11 mouse cellular contexts compared by ENCODE assay signal in genomic region chr6:119395421-119396308, GRCm38 (mm10). TPM values are rescaled to one million over a fixed set of nuclear protein-coding genes. Genes with fewer than 3 reads are reported as not detected.
DNase-seq lines count a peak whose midpoint lies in the region; ATAC-seq and TF ChIP-seq lines count a peak whose summit lies in the region.
"Had no signal": no experiment of that assay in that cellular context is flagged by ENCODE, and none has a peak within 500 bp of the region (broad histone marks: within the 10 kb centered on the region; RNA-seq: fewer than 3 reads in every experiment).

No protein-coding gene starts in this region.

- DNase-seq in kidney, adult 2 months, result peak; percentile 15
- DNase-seq in kidney, postnatal 25 days, result no peak
- DNase-seq in G1E (ENCODE audit: low spot score), result no peak
- DNase-seq in liver, embryonic 11.5 days (ENCODE audit: low spot score), result no peak
- DNase-seq in splenic B cell, adult 2 months (ENCODE audit: low read depth, low spot score), result peak; percentile 82
- no peak for DNase-seq in cerebellum, postnatal 10 days
- no peak for DNase-seq in kidney, postnatal 4 days
- no peak for DNase-seq in forebrain, embryonic 14.5 days (ENCODE audit: low spot score)

- ATAC-seq in G1E (ENCODE audit: extremely low read depth, insufficient number of reproducible peaks, low FRiP score, poor library complexity, severe bottlenecking), result peak; percentile 66
- no peak; the same call in 1 of the 2 replicates for ATAC-seq in liver, embryonic 11.5 days (replicated peaks; ENCODE audit: low FRiP score)
- no peak for ATAC-seq in forebrain, embryonic 14.5 days

- H3K4me3 ChIP-seq in kidney, adult 2 months (ENCODE audit: insufficient read depth, low read depth, low read length), result no peak overlapping the region
- H3K4me3 ChIP-seq in G1E (ENCODE audit: low read depth, low read length), result no peak overlapping the region
- H3K4me3 ChIP-seq in liver, embryonic 11.5 days (ENCODE audit: low read depth, low read length), result no peak overlapping the region
- no peak overlapping the region for H3K4me3 ChIP-seq in forebrain, embryonic 14.5 days (ENCODE audit: low read depth, low read length)
- H3K4me3 ChIP-seq: embryonic facial prominence, embryonic 13.5 days; limb, embryonic 12.5 days; neural tube, embryonic 12.5 days had no signal

- H3K9me3 ChIP-seq in G1E (replicated peaks), result no peaks in the 10 kb centered on the region
- no peaks in the 10 kb centered on the region for H3K9me3 ChIP-seq in liver, embryonic 11.5 days (ENCODE audit: control insufficient read depth, low read length)
- no peaks in the 10 kb centered on the region for H3K9me3 ChIP-seq in forebrain, embryonic 14.5 days (replicated peaks; ENCODE audit: control insufficient read depth, low read length)
- H3K9me3 ChIP-seq: embryonic facial prominence, embryonic 13.5 days; limb, embryonic 12.5 days; neural tube, embryonic 12.5 days had no signal

- TF ChIP-seq POLR2A in kidney, adult 2 months (IDR thresholded peaks at IDR 0.05; ENCODE audit: low read depth, low read length), result no peak

- H3K36me3 ChIP-seq in kidney, adult 2 months (ENCODE audit: control insufficient read depth, insufficient read depth, low read length), result no peaks in the 10 kb centered on the region
- no peaks in the 10 kb centered on the region for H3K36me3 ChIP-seq in G1E (replicated peaks)
- no peaks in the 10 kb centered on the region for H3K36me3 ChIP-seq in liver, embryonic 11.5 days (ENCODE audit: control insufficient read depth, insufficient read depth, low read length)
- no peaks in the 10 kb centered on the region for H3K36me3 ChIP-seq in splenic B cell, adult 2 months (ENCODE audit: control insufficient read depth, insufficient read depth, low read length, poor library complexity, severe bottlenecking)
- no peaks in the 10 kb centered on the region for H3K36me3 ChIP-seq in forebrain, embryonic 14.5 days (ENCODE audit: control insufficient read depth, insufficient read depth, low read length)
- H3K36me3 ChIP-seq: embryonic facial prominence, embryonic 13.5 days; limb, embryonic 12.5 days; neural tube, embryonic 12.5 days had no signal

- TF ChIP-seq CTCF in kidney, adult 2 months (conservative IDR thresholded peaks at IDR 0.05; ENCODE audit: insufficient read depth, insufficient read length, low read depth, low read length), result no peak
- no peak for TF ChIP-seq CTCF in G1E (IDR thresholded peaks at IDR 0.05; ENCODE audit: low read depth, low read length)

- H3K27ac ChIP-seq in kidney, adult 2 months (ENCODE audit: insufficient read depth, low read depth, low read length), result no peak overlapping the region
- H3K27ac ChIP-seq in liver, embryonic 11.5 days (ENCODE audit: low read depth, low read length), result peak overlapping the region; percentile 21; the same call in 1 of the 2 replicates
- no peak overlapping the region for H3K27ac ChIP-seq in forebrain, embryonic 14.5 days (ENCODE audit: low read depth, low read length)
- H3K27ac ChIP-seq: embryonic facial prominence, embryonic 13.5 days; limb, embryonic 12.5 days; neural tube, embryonic 12.5 days had no signal

- H3K9ac ChIP-seq in liver, embryonic 11.5 days (ENCODE audit: low read depth, low read length), result 0 out of 2 replicates have a peak overlapping the region, but pooled peaks have one; percentile 16
- H3K9ac ChIP-seq in forebrain, embryonic 14.5 days (ENCODE audit: low read length), result no peak overlapping the region
- H3K9ac ChIP-seq: embryonic facial prominence, embryonic 13.5 days; limb, embryonic 12.5 days; neural tube, embryonic 12.5 days had no signal

- no peaks in the 10 kb centered on the region for H3K27me3 ChIP-seq in kidney, adult 2 months (replicated peaks; ENCODE audit: control insufficient read depth, insufficient read depth, low read length)
- peaks cover 5% of the 10 kb centered on the region; the same call in 1 of the 2 replicates for H3K27me3 ChIP-seq in G1E (ENCODE audit: insufficient read depth, low read length)
- no peaks in the 10 kb centered on the region for H3K27me3 ChIP-seq in liver, embryonic 11.5 days (replicated peaks; ENCODE audit: control insufficient read depth, insufficient read depth, low read length)
- H3K27me3 ChIP-seq in splenic B cell, adult 2 months (ENCODE audit: control insufficient read depth, insufficient read depth, low read length, poor library complexity, severe bottlenecking), result no peaks in the 10 kb centered on the region
- H3K27me3 ChIP-seq in forebrain, embryonic 14.5 days (replicated peaks; ENCODE audit: control insufficient read depth, insufficient read depth, low read length), result no peaks in the 10 kb centered on the region
- H3K27me3 ChIP-seq: embryonic facial prominence, embryonic 13.5 days; limb, embryonic 12.5 days; neural tube, embryonic 12.5 days had no signal

- H3K4me1 ChIP-seq in kidney, adult 2 months (ENCODE audit: control insufficient read depth, insufficient read depth, low read length), result no peaks in the 10 kb centered on the region
- H3K4me1 ChIP-seq in G1E (ENCODE audit: insufficient read depth, low read depth, low read length), result peaks cover 13% of the 10 kb centered on the region
- peaks cover 13% of the 10 kb centered on the region for H3K4me1 ChIP-seq in liver, embryonic 11.5 days (replicated peaks; ENCODE audit: control insufficient read depth, insufficient read depth, low read length)
- no peaks in the 10 kb centered on the region for H3K4me1 ChIP-seq in forebrain, embryonic 14.5 days (ENCODE audit: control insufficient read depth, insufficient read depth, low read length)
- H3K4me1 ChIP-seq: embryonic facial prominence, embryonic 13.5 days; limb, embryonic 12.5 days; neural tube, embryonic 12.5 days had no signal

- 76% methylated on average over 14 of the region's 14 CpGs for WGBS in kidney, adult 2 months
- 53% methylated on average over 14 of the region's 14 CpGs for WGBS in liver, embryonic 11.5 days
- WGBS in forebrain, embryonic 14.5 days, result 89% methylated on average over 14 of the region's 14 CpGs

- H3K4me2 ChIP-seq in liver, embryonic 11.5 days, result peak overlapping the region; percentile 38
- H3K4me2 ChIP-seq in forebrain, embryonic 14.5 days (ENCODE audit: low read length), result no peak overlapping the region
- H3K4me2 ChIP-seq: embryonic facial prominence, embryonic 13.5 days; limb, embryonic 12.5 days; neural tube, embryonic 12.5 days had no signal

RNA-seq across cellular contexts. Expression of gene Adipor2, which starts 21.8 kb away (rescaled TPM):
- polyA plus RNA-seq in kidney, adult 2 months (2012; rRNA removed), result 65.7 and 66.6 TPM in 2 replicates
- 91.1 and 97.8 TPM in 2 replicates for total RNA-seq in G1E (2014; fragmentation: Nextera tagmentation)
- total RNA-seq in G1E (2017), result 128 and 129 TPM in 2 replicates
- 28.2 and 28.5 TPM in 2 replicates for polyA plus RNA-seq in G1E (2012)
- 15.8 and 16.5 TPM in 2 replicates for polyA plus RNA-seq in liver, embryonic 11.5 days (2014; fragmentation: Nextera tagmentation; extraction: Ambion mirVana)
- polyA plus RNA-seq in forebrain, embryonic 14.5 days (2014; fragmentation: Nextera tagmentation; extraction: Ambion mirVana), result 33.3 and 39.6 TPM in 2 replicates

Comparison
In these comparisons a context has a peak if more than half of its experiments do, and no peak if none do; other contexts are left out.
1. DNase-seq: peak in kidney, adult 2 months (single experiment) and splenic B cell, adult 2 months (single experiment); none in kidney, postnatal 25 days (0 of 2), G1E (single experiment), liver, embryonic 11.5 days (single experiment), cerebellum, postnatal 10 days (0 of 2), kidney, postnatal 4 days (0 of 2) and forebrain, embryonic 14.5 days (single experiment).